Mouse (Mus musculus): ENCODE results near the gene Clasp1.

GRCm38 (mm10) chr1:118402966-118403365 is 14.1 kb downstream of the Clasp1 start:
- TF ChIP-seq CTCF (IDR thresholded peaks at IDR 0.05; ENCODE audit: low read depth, low read length) (no peak), POLR2A (IDR thresholded peaks at IDR 0.05; ENCODE audit: borderline replicate concordance, low read depth, low read length) (no peak)
